Mouse (Mus musculus): Measurements from ENCODE around the gene Tmem212. TPM values are rescaled to one million over a fixed set of nuclear protein-coding genes. Genes with fewer than 3 reads are reported as not detected.

The Tmem212 gene
- polyA plus RNA-seq, 1 experiment from 2014 or later, result not detected

GRCm38 (mm10) chr3:27861601-27862000, 34.6 kb downstream of the Tmem212 start:
- no peak for ATAC-seq (ENCODE audit: insufficient number of reproducible peaks, insufficient read depth, low FRiP score, low TSS enrichment)
- Histone ChIP-seq H3K27me3 (no peaks in the 10 kb centered on the region), H3K4me3 (no peak overlapping the region), H3K4me1 (peaks cover 40% of the 10 kb centered on the region), H3K9ac (no peak overlapping the region), H3K4me2 (replicated peaks) (no peak overlapping the region), H3K9me3 (no peaks in the 10 kb centered on the region), H3K36me3 (no peaks in the 10 kb centered on the region), H3K27ac (peak overlapping the region; percentile 93; the same call in 1 of the 2 replicates)
- 88% methylated on average over 6 of the region's 6 CpGs for WGBS

GRCm38 (mm10) chr3:27861086-27861485, 35.1 kb downstream of the Tmem212 start:
- Histone ChIP-seq H3K27me3 (no peaks in the 10 kb centered on the region), H3K4me2 (replicated peaks) (no peak overlapping the region), H3K4me1 (peaks cover 40% of the 10 kb centered on the region), H3K9ac (no peak overlapping the region), H3K27ac (no peak overlapping the region), H3K36me3 (no peaks in the 10 kb centered on the region), H3K4me3 (no peak overlapping the region), H3K9me3 (no peaks in the 10 kb centered on the region)
- no peak for ATAC-seq (ENCODE audit: insufficient number of reproducible peaks, insufficient read depth, low FRiP score, low TSS enrichment)
- WGBS, result 87% methylated on average over 6 of the region's 6 CpGs

- Histone ChIP-seq H3K4me1 (peaks cover 38% of the 10 kb centered on the region), H3K36me3 (no peaks in the 10 kb centered on the region), H3K9me3 (no peaks in the 10 kb centered on the region), H3K27ac (peak overlapping the region; percentile 75), H3K4me3 (no peak overlapping the region), H3K27me3 (no peaks in the 10 kb centered on the region), H3K9ac (no peak overlapping the region; the same call in 1 of the 2 replicates), H3K4me2 (replicated peaks) (no peak overlapping the region)
- 0 out of 2 replicates have a peak, but pooled peaks have one; percentile 32 for ATAC-seq (ENCODE audit: insufficient number of reproducible peaks, insufficient read depth, low FRiP score, low TSS enrichment)
- WGBS, result 2% methylated on average over 5 of the region's 5 CpGs
These were observed 37.0 kb downstream of the Tmem212 start for GRCm38 (mm10) chr3:27859161-27859561.

GRCm38 (mm10) chr3:27858441-27859115, 37.6 kb downstream of the Tmem212 start:
- H3K4me1 ChIP-seq, result peaks cover 32% of the 10 kb centered on the region
- H3K4me3 ChIP-seq, result no peak overlapping the region
- no peaks in the 10 kb centered on the region for H3K36me3 ChIP-seq
- H3K27me3 ChIP-seq, result no peaks in the 10 kb centered on the region
- H3K9me3 ChIP-seq, result no peaks in the 10 kb centered on the region
- H3K27ac ChIP-seq, result peak overlapping the region; percentile 75
- H3K4me2 ChIP-seq (replicated peaks), result no peak overlapping the region
- no peak for ATAC-seq (ENCODE audit: insufficient number of reproducible peaks, insufficient read depth, low FRiP score, low TSS enrichment)
- no peak overlapping the region for H3K9ac ChIP-seq
- 43% methylated on average over 5 of the region's 5 CpGs for WGBS

GRCm38 (mm10) chr3:27856288-27856687, 39.9 kb downstream of the Tmem212 start:
- Histone ChIP-seq H3K4me1 (peaks cover 13% of the 10 kb centered on the region; the same call in 1 of the 2 replicates), H3K27ac (no peak overlapping the region), H3K36me3 (no peaks in the 10 kb centered on the region), H3K4me2 (replicated peaks) (no peak overlapping the region), H3K27me3 (no peaks in the 10 kb centered on the region), H3K4me3 (no peak overlapping the region), H3K9ac (no peak overlapping the region), H3K9me3 (no peaks in the 10 kb centered on the region)
- no peak for ATAC-seq (ENCODE audit: insufficient number of reproducible peaks, insufficient read depth, low FRiP score, low TSS enrichment)
- 83% methylated on average over 2 of the region's 2 CpGs for WGBS

- no peaks in the 10 kb centered on the region for H3K9me3 ChIP-seq
- H3K4me3 ChIP-seq, result no peak overlapping the region
- H3K36me3 ChIP-seq, result no peaks in the 10 kb centered on the region
- no peak overlapping the region for H3K9ac ChIP-seq
- H3K4me2 ChIP-seq (replicated peaks), result no peak overlapping the region
- H3K27ac ChIP-seq, result no peak overlapping the region
- no peaks in the 10 kb centered on the region for H3K27me3 ChIP-seq
- H3K4me1 ChIP-seq, result peaks cover 10% of the 10 kb centered on the region; the same call in 1 of the 2 replicates
- 68% methylated on average over 5 of the region's 5 CpGs for WGBS
- ATAC-seq (ENCODE audit: insufficient number of reproducible peaks, insufficient read depth, low FRiP score, low TSS enrichment), result no peak
These were observed 41.6 kb downstream of the Tmem212 start for GRCm38 (mm10) chr3:27854431-27855180.

GRCm38 (mm10) chr3:27843266-27843665, 52.9 kb downstream of the Tmem212 start:
- Histone ChIP-seq H3K4me1 (no peaks in the 10 kb centered on the region), H3K36me3 (no peaks in the 10 kb centered on the region), H3K4me3 (no peak overlapping the region), H3K9me3 (no peaks in the 10 kb centered on the region), H3K9ac (no peak overlapping the region), H3K27me3 (no peaks in the 10 kb centered on the region), H3K4me2 (replicated peaks) (no peak overlapping the region), H3K27ac (no peak overlapping the region)
- 78% methylated on average over 5 of the region's 5 CpGs for WGBS
- ATAC-seq (ENCODE audit: insufficient number of reproducible peaks, insufficient read depth, low FRiP score, low TSS enrichment), result no peak

- no peaks in the 10 kb centered on the region for H3K4me1 ChIP-seq
- no peak overlapping the region for H3K9ac ChIP-seq
- H3K9me3 ChIP-seq, result no peaks in the 10 kb centered on the region
- no peak for ATAC-seq (ENCODE audit: insufficient number of reproducible peaks, insufficient read depth, low FRiP score, low TSS enrichment)
- no peak overlapping the region for H3K4me2 ChIP-seq (replicated peaks)
- H3K27ac ChIP-seq, result no peak overlapping the region
- no peak overlapping the region for H3K4me3 ChIP-seq
- 69% methylated on average over 5 of the region's 5 CpGs for WGBS
- no peaks in the 10 kb centered on the region for H3K27me3 ChIP-seq
- no peaks in the 10 kb centered on the region for H3K36me3 ChIP-seq
These were observed 53.3 kb downstream of the Tmem212 start for GRCm38 (mm10) chr3:27842856-27843255.

GRCm38 (mm10) chr3:27840311-27840710, 55.9 kb downstream of the Tmem212 start:
- no peak overlapping the region for H3K4me3 ChIP-seq
- H3K4me1 ChIP-seq, result no peaks in the 10 kb centered on the region
- no peak overlapping the region for H3K9ac ChIP-seq
- WGBS, result 53% methylated on average over 9 of the region's 9 CpGs
- H3K36me3 ChIP-seq, result no peaks in the 10 kb centered on the region
- 0 out of 2 replicates have a peak overlapping the region, but pooled peaks have one; percentile 17 for H3K27ac ChIP-seq
- no peak for ATAC-seq (ENCODE audit: insufficient number of reproducible peaks, insufficient read depth, low FRiP score, low TSS enrichment)
- H3K4me2 ChIP-seq (replicated peaks), result no peak overlapping the region
- no peaks in the 10 kb centered on the region for H3K27me3 ChIP-seq
- H3K9me3 ChIP-seq, result no peaks in the 10 kb centered on the region

- no peaks in the 10 kb centered on the region for H3K36me3 ChIP-seq
- no peak overlapping the region for H3K4me3 ChIP-seq
- no peaks in the 10 kb centered on the region for H3K27me3 ChIP-seq
- H3K4me2 ChIP-seq (replicated peaks), result no peak overlapping the region
- no peaks in the 10 kb centered on the region for H3K9me3 ChIP-seq
- no peaks in the 10 kb centered on the region for H3K4me1 ChIP-seq
- no peak overlapping the region for H3K9ac ChIP-seq
- ATAC-seq (ENCODE audit: insufficient number of reproducible peaks, insufficient read depth, low FRiP score, low TSS enrichment), result no peak
- H3K27ac ChIP-seq, result 0 out of 2 replicates have a peak overlapping the region, but pooled peaks have one; percentile 17
- 72% methylated on average over 3 of the region's 3 CpGs for WGBS
These were observed 56.4 kb downstream of the Tmem212 start for GRCm38 (mm10) chr3:27839795-27840194.

GRCm38 (mm10) chr3:27839231-27839630, 56.9 kb downstream of the Tmem212 start:
- Histone ChIP-seq H3K27ac (no peak overlapping the region), H3K36me3 (no peaks in the 10 kb centered on the region), H3K9me3 (no peaks in the 10 kb centered on the region)

GRCm38 (mm10) chr3:27836297-27836696, 59.9 kb downstream of the Tmem212 start:
- no peaks in the 10 kb centered on the region for H3K4me1 ChIP-seq
- no peak for ATAC-seq (ENCODE audit: insufficient number of reproducible peaks, insufficient read depth, low FRiP score, low TSS enrichment)
- no peak overlapping the region for H3K4me3 ChIP-seq
- no peaks in the 10 kb centered on the region for H3K36me3 ChIP-seq
- H3K9me3 ChIP-seq, result no peaks in the 10 kb centered on the region
- no peak overlapping the region for H3K9ac ChIP-seq
- 86% methylated on average over 3 of the region's 3 CpGs for WGBS
- H3K27me3 ChIP-seq, result no peaks in the 10 kb centered on the region
- no peak overlapping the region for H3K4me2 ChIP-seq (replicated peaks)
- no peak overlapping the region for H3K27ac ChIP-seq

More at GRCm38 (mm10) chr3:27839231-27839630, 56.9 kb downstream of the Tmem212 start:
- Histone ChIP-seq H3K27me3 (no peaks in the 10 kb centered on the region), H3K9ac (no peak overlapping the region), H3K4me3 (no peak overlapping the region), H3K4me2 (replicated peaks) (no peak overlapping the region), H3K4me1 (no peaks in the 10 kb centered on the region)
- 85% methylated on average over 9 of the region's 9 CpGs for WGBS
- no peak for ATAC-seq (ENCODE audit: insufficient number of reproducible peaks, insufficient read depth, low FRiP score, low TSS enrichment)

Data from embryonic facial prominence, embryonic 12.5 days (tissue).